Mouse (Mus musculus) limb, embryonic 11.5 days (tissue): ENCODE data around the gene Lce1k. TPM values are rescaled to one million over a fixed set of nuclear protein-coding genes. Genes with fewer than 3 reads are reported as not detected.
"Not testable (repeated sequence)": the region's sequence is repeated elsewhere in the genome, so short reads cannot be mapped to it uniquely, and the experiment has no call there.

Experiments
- ATAC-seq: fragments of 200-750 bp; cut with Nextera tagmentation; 2 replicates; pipeline ENCODE4 v1.8.0; 2017; ENCODE audit warnings: low read depth; ENCODE audit not compliant: insufficient number of reproducible peaks, low FRiP score, low TSS enrichment
- DNase-seq: peaks from one replicate; pipeline ENCODE4 v3.0.0-alpha.2; 2015; ENCODE audit warnings: low spot score
- H3K27ac ChIP-seq: fragments of 300-500 bp; sonication (generic); replicated peaks from 2 replicates; pipeline ENCODE4 v1.5.1; 2014; ENCODE audit warnings: low read depth, mild to moderate bottlenecking, low read length
- H3K27me3 ChIP-seq: fragments of 300-500 bp; sonication (generic); 2 replicates; pipeline ENCODE4 v1.6.1; 2014; ENCODE audit warnings: mild to moderate bottlenecking, low read length, mixed read lengths; ENCODE audit not compliant: control insufficient read depth, insufficient read depth
- H3K36me3 ChIP-seq: fragments of 300-500 bp; sonication (generic); 2 replicates; pipeline ENCODE4 v1.6.1; 2014; ENCODE audit warnings: mild to moderate bottlenecking, low read length, moderate library complexity, mixed read lengths; ENCODE audit not compliant: control insufficient read depth, insufficient read depth
- H3K4me1 ChIP-seq: fragments of 300-500 bp; sonication (generic); 2 replicates; pipeline ENCODE4 v1.6.1; 2014; ENCODE audit warnings: low read length, mixed read lengths; ENCODE audit not compliant: control insufficient read depth, insufficient read depth
- H3K4me2 ChIP-seq: fragments of 300-500 bp; sonication (generic); 2 replicates; pipeline ENCODE4 v1.6.1; 2014; ENCODE audit warnings: low read depth, mild to moderate bottlenecking, moderate library complexity; ENCODE audit not compliant: severe bottlenecking
- H3K4me3 ChIP-seq: fragments of 300-500 bp; sonication (generic); 2 replicates; pipeline ENCODE4 v1.5.1; 2014; ENCODE audit warnings: low read depth, low read length
- H3K9ac ChIP-seq: fragments of 300-500 bp; sonication (generic); 2 replicates; pipeline ENCODE4 v1.6.1; 2014; ENCODE audit warnings: mild to moderate bottlenecking, low read length
- H3K9me3 ChIP-seq: fragments of 300-500 bp; sonication (generic); 2 replicates; pipeline ENCODE4 v1.6.1; 2016; ENCODE audit warnings: low read length; ENCODE audit not compliant: control insufficient read depth
- WGBS: fragments of 180-500 bp; shearing (Covaris S2); extraction: QIAGEN DNeasy Blood & Tissue Kit; methylation state at CpG from one replicate; pipeline ENCODE4 v1.1.7; 2014; 5-methylcytosine and 5-hydroxymethylcytosine counted together
- polyA plus RNA-seq: library from polyadenylated mRNA; unstranded; fragments of >200 nt; fragmentation: Nextera tagmentation; extraction: Ambion mirVana; gene quantifications from 2 replicates; pipeline ENCODE4 v1.2.1, GENCODE M21; 2014

Lce1k gene
- not detected in 2 replicates for polyA plus RNA-seq

DNA sequence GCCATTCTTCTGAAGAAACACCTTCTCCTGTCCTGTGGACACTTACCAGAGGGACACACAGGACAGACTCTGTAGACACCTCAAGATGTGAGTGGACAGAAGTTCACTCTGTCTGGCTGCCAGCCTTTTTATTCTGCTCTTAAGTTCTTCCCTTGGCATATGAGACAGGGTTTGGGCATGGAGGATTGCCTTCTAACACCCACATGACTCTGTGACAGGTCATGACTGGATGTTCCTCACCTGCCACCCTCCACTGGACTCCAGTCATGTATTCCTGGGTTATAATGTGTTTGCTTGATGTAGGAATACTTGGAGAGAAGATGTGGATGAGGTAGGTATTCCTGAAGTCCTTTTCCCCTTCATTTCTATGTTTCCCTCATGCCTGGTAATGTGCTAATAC lies at the start of gene Lce1k:
Gene Lce1k, minus strand, starts transcription at position 101 of the 400 bp plus-strand sequence.
- Histone ChIP-seq H3K4me1 (no peaks in the 10 kb centered on the region), H3K36me3 (no peaks in the 10 kb centered on the region), H3K4me2 (no peak within 1 kb of the TSS), H3K9ac (no peak within 1 kb of the TSS), H3K27ac (no peak within 1 kb of the TSS), H3K9me3 (no peaks in the 10 kb centered on the region), H3K4me3 (no peak within 1 kb of the TSS), H3K27me3 (no peaks in the 10 kb centered on the region)
- no peak for DNase-seq
- no peak for ATAC-seq

DNA sequence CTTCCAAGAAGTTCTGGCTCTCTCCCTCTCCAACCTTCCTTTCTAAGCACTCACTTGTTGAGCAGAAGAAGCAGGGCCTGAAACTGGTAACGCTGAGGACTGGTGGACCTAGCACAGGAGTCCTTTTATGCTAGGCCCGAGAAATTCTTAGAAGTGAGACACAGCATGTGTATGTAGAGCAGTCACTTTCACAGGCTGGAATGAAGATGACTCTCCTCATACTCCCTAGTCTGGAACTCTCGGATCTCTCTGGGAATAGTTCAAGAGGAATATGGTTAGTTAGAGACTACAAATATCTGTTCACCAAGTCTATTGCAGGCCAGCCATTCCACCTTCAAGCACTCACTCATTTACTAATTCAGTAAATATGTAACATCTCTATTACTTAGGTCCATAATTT lies 43.5 kb upstream of the Lce1k start, which contains the start of gene Lce1l:
Gene Lce1l, minus strand, starts transcription at position 101 of the 400 bp plus-strand sequence.
- no peak for ATAC-seq
- Histone ChIP-seq H3K9me3 (no peaks in the 10 kb centered on the region), H3K4me2 (no peak within 1 kb of the TSS), H3K36me3 (no peaks in the 10 kb centered on the region), H3K27me3 (no peaks in the 10 kb centered on the region), H3K9ac (no peak within 1 kb of the TSS), H3K4me1 (no peaks in the 10 kb centered on the region), H3K4me3 (no peak within 1 kb of the TSS), H3K27ac (no peak within 1 kb of the TSS)
- WGBS = 92% methylated on average over 3 of the region's 3 CpGs
- no peak for DNase-seq

DNA sequence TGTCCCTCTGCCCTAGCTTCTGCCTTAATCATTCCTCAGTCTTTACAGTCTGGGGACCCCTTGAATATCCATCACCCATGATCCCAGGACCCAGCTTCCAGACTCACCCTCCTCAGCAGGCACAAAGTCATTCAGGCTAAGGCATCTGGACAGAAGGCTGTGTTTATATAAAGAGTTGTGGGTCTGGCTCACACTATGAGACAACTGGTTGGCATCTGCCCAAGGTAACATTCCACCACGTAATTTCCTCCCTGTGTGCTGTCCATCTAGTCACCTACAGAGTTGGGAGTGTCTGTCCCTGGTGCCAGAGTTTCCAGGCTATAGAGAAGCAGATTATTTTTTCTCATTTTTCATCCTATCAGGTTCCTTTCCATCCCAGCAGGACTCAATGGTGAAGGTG lies 19.4 kb upstream of the Lce1k start, which contains the start of gene Kprp:
Gene Kprp, minus strand, starts transcription at position 140 of the 400 bp plus-strand sequence.
- no peak for ATAC-seq
- Histone ChIP-seq H3K4me2 (no peak within 1 kb of the TSS), H3K9me3 (no peaks in the 10 kb centered on the region), H3K36me3 (no peaks in the 10 kb centered on the region), H3K9ac (no peak within 1 kb of the TSS), H3K4me1 (no peaks in the 10 kb centered on the region), H3K27ac (no peak within 1 kb of the TSS), H3K27me3 (no peaks in the 10 kb centered on the region), H3K4me3 (no peak within 1 kb of the TSS)
- 68% methylated on average over 1 of the region's 1 CpGs for WGBS
- no peak for DNase-seq

DNA sequence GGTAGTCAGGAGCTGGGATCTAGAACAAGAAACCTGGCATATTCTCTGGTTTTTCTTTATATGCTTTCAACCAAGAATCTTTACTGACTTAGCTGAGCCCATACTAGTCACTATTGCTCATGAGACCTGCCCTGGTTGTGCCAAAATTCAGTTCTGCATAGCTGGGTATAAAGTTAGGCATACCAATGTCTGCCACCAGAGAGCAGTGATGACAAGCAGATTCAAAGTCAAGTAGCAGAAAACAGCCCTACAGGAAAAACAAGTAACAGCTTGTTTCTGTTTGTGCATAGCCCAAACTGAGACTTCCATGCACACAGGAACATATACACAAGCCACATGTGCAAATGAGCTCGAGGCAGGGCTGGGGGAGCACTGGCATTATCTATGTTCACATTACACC lies 18.1 kb upstream of the Lce1k start:
- 42% methylated on average over 1 of the region's 1 CpGs for WGBS
- ATAC-seq = no peak

DNA sequence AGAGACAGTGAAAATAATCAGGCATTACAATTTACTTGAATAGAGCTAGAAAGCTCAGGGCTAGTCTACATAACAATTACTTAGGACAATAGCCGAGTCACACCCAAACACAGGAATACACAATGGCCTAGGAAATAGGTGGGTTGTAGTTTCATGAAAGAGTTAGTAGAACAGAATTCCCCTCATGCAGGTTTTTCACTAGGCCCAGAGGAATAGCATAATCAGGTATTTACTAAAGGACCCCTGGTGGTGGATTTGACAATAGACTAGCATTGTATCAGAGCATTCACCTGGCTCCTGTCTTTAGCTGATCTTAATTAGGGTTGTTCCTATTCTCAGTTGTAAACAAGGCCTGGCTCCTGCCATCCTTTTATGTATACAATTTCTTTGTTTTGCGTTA lies 8.3 kb upstream of the Lce1k start:
- ATAC-seq, H3K9me3 ChIP-seq: not testable (repeated sequence)
- 91% methylated on average over 2 of the region's 2 CpGs for WGBS

More for the DNA sequence above, 18.1 kb upstream of the Lce1k start:
- Histone ChIP-seq H3K4me3 (no peak overlapping the region), H3K36me3 (no peaks in the 10 kb centered on the region), H3K27me3 (no peaks in the 10 kb centered on the region), H3K27ac (no peak overlapping the region), H3K9ac (no peak overlapping the region), H3K9me3 (no peaks in the 10 kb centered on the region), H3K4me1 (no peaks in the 10 kb centered on the region), H3K4me2 (no peak overlapping the region)
- DNase-seq = no peak

DNA sequence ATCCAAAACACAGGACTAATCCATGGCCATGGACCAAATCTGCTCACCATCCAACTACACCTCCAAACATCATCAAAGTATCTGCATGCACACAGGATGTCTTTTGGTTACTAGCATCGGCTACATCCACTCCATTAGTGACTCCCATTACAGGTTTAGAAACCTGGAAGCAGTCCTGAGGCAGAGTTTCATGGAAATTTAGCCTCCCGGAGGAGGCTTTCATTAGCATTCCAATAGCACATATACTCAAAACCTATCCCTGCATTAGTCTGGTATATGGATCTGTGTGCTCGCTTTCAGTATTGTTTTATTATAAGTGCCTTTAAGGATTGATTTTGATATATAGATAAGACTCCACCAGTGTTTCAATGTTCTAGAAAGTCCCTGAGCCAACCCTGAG lies 7.9 kb upstream of the Lce1k start:
- ATAC-seq (no peak), DNase-seq (no peak)
- Histone ChIP-seq H3K27me3 (no peaks in the 10 kb centered on the region), H3K9ac (no peak overlapping the region), H3K9me3 (no peaks in the 10 kb centered on the region), H3K4me2 (no peak overlapping the region), H3K4me1 (no peaks in the 10 kb centered on the region), H3K27ac (no peak overlapping the region), H3K4me3 (no peak overlapping the region), H3K36me3 (no peaks in the 10 kb centered on the region)
- 89% methylated on average over 3 of the region's 3 CpGs for WGBS

More for the DNA sequence above, 8.3 kb upstream of the Lce1k start:
- H3K27ac ChIP-seq, H3K4me1 ChIP-seq, DNase-seq, H3K9ac ChIP-seq, H3K27me3 ChIP-seq, H3K4me3 ChIP-seq, H3K4me2 ChIP-seq, H3K36me3 ChIP-seq: not testable (repeated sequence)

DNA sequence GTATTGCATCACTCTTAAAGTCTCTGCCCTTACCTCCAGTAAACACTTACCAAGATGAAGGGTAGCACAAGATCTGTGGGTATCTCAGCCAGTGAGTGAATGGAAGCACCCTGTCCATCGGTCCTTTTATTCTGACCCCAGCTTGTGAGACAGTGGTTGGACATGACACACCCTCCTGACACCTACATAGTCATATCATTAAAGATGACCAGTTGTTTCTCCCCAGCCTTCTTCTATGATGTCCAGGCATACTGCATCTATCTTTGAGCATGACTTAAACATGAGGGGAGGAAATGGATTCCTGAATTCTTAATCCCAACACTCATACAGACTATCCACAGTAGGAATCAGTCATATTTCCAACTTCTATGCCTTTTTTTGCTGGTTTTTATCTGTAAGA lies 17.3 kb downstream of the Lce1k start, which contains the start of gene Lce1j:
Gene Lce1j, minus strand, starts transcription at position 101 of the 400 bp plus-strand sequence.
- Histone ChIP-seq H3K9ac (no peak within 1 kb of the TSS), H3K4me3 (no peak within 1 kb of the TSS), H3K36me3 (no peaks in the 10 kb centered on the region), H3K9me3 (no peaks in the 10 kb centered on the region), H3K4me2 (no peak within 1 kb of the TSS), H3K4me1 (no peaks in the 10 kb centered on the region), H3K27ac (no peak within 1 kb of the TSS), H3K27me3 (no peaks in the 10 kb centered on the region)
- 96% methylated on average over 1 of the region's 1 CpGs for WGBS
- DNase-seq (no peak), ATAC-seq (no peak)

DNA sequence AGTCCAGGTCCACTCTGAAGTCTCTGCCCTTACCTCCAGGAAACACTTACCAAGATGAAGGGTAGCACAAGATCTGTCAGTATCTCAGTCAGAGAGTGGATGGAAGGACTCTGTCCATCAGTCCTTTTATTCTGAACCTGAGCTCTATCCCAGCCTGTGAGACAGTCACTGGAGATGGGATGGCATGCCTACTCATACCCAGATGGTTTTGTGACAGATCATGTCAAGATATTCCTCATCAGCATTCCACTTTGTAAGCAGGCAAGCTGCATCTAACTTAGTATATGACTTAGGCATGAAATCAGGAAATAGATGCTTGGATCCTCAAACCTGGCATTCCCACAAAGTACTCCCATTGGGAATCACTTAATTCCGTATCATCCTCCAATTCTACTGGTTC lies 28.9 kb downstream of the Lce1k start, which contains the start of gene Lce1i:
Gene Lce1i, minus strand, starts transcription at position 101 of the 400 bp plus-strand sequence.
- Histone ChIP-seq H3K4me3 (no peak within 1 kb of the TSS), H3K36me3 (no peaks in the 10 kb centered on the region), H3K9me3 (no peaks in the 10 kb centered on the region), H3K4me1 (no peaks in the 10 kb centered on the region), H3K9ac (no peak within 1 kb of the TSS), H3K27ac (no peak within 1 kb of the TSS), H3K4me2 (no peak within 1 kb of the TSS), H3K27me3 (no peaks in the 10 kb centered on the region)
- ATAC-seq (no peak), DNase-seq (no peak)
- 88% methylated on average over 1 of the region's 1 CpGs for WGBS

DNA sequence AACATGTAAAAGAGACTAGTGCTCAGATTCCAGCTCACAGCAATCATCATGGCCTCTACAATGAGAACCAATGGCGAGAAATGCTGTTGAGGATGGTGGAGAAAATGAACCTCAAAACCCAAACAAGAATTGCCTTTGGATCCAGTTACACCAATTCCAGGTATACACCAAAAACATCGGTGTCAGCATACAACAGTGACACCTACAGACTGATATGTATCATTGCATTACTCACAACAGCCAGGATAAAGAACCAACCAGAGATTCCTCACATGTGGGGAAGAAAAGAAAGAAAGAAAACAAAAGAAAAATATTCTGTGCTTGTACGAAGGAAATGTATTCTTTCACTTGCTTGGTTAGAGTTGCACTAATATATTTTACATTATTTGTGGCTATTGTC lies 36.1 kb downstream of the Lce1k start:
- Histone ChIP-seq H3K4me1 (no peaks in the 10 kb centered on the region), H3K9me3 (no peaks in the 10 kb centered on the region), H3K9ac (no peak overlapping the region), H3K36me3 (no peaks in the 10 kb centered on the region), H3K4me3 (no peak overlapping the region), H3K4me2 (no peak overlapping the region), H3K27ac (no peak overlapping the region), H3K27me3 (no peaks in the 10 kb centered on the region)
- 21% methylated on average over 3 of the region's 3 CpGs for WGBS
- no peak for ATAC-seq
- DNase-seq = no peak
